Mouse (Mus musculus): ENCODE data around the gene Dpf3.

DNA sequence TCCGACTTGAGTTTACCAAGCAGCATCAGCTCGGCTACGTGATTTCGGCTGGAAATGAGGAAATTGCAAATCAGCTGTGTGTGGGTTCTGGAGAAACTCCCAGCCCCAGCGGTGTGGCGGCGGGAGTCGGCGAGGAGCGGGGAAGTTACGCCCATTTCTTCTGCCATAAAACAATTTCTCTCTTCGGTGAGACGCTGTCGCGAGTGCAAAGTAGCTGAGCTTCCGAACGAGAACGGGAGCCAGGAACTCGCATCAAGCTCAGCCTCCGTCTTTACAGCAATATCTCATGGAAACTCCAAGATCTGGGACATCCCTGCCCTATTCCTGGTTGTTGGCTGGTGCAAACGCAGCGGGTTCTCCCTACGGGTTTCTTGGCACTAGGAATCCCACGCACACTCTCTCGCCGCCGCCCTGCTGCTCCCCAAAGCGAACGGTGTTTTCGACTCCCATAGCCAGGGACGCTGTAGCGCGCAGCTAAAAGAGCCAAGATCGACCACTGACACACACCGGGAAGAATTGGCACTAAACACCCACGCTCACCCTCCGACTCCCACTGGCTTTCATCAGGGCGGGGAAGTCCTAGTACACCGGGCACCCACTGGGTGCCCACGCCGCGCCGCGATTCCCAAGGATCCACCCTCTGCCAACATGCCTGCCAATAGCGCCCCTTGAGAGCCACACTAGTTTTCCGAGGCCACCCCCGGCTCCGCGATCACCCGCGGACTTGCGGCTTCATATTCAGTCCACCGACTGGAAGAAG lies 1.4 kb downstream of the Dpf3 start:
- no peak for TF ChIP-seq CTCF (IDR thresholded peaks at IDR 0.05; ENCODE audit: extremely low read depth, insufficient read depth, low read length)
- TF ChIP-seq POLR2A (IDR thresholded peaks at IDR 0.05; ENCODE audit: extremely low read depth, insufficient read depth, low read length) = no peak
